Mouse (Mus musculus) myocyte (in vitro differentiated cells): ENCODE measurements around the gene Ttc29. TPM values are rescaled to one million over a fixed set of nuclear protein-coding genes. Genes with fewer than 3 reads are reported as not detected.
A peak's percentile ranks its signal among the peaks of the same experiment; 100 is the strongest.

Experiments used
- H3K27me3 ChIP-seq: one replicate; pipeline ENCODE4 v1.6.1; 2011; ENCODE audit not compliant: control insufficient read depth, insufficient read depth, insufficient read length
- H3K36me3 ChIP-seq: one replicate; pipeline ENCODE4 v1.6.1; 2011; ENCODE audit not compliant: control insufficient read depth, insufficient read depth
- H3K4me2 ChIP-seq: one replicate; pipeline ENCODE4 v1.6.1; 2011; ENCODE audit warnings: low read depth, control low read depth
- H3K4me3 ChIP-seq: one replicate; pipeline ENCODE4 v1.5.1; 2011; ENCODE audit warnings: mild to moderate bottlenecking, control low read depth, moderate library complexity
- H3K79me2 ChIP-seq: one replicate; pipeline ENCODE4 v1.6.1; 2011; ENCODE audit not compliant: control insufficient read depth, insufficient read depth
- H3ac ChIP-seq: one replicate; pipeline ENCODE4 v1.6.1; 2011; ENCODE audit not compliant: control insufficient read depth, insufficient read length
- CEBPB ChIP-seq: IDR thresholded peaks from 2 replicates; pipeline ENCODE4 v1.6.1; 2011; ENCODE audit warnings: mild to moderate bottlenecking, moderate library complexity; ENCODE audit not compliant: poor library complexity, insufficient read depth, severe bottlenecking
- E2F4 ChIP-seq: IDR thresholded peaks from one replicate; pipeline ENCODE4 v1.6.1; 2011; ENCODE audit warnings: mild to moderate bottlenecking, control low read depth, moderate library complexity; ENCODE audit not compliant: insufficient read depth
- MAX ChIP-seq: IDR thresholded peaks from one replicate; pipeline ENCODE4 v1.6.1; 2011; ENCODE audit warnings: low read depth, mild to moderate bottlenecking, control low read depth
- MYOD1 ChIP-seq, 3 experiments: IDR thresholded peaks; one replicate each; pipeline ENCODE4 v1.6.1; 2011; ENCODE audit warnings: control low read depth in 2 of 3, low read depth in 2 of 3, mild to moderate bottlenecking in 2 of 3, moderate library complexity in 1 of 3; ENCODE audit not compliant: insufficient read length in 2 of 3, control insufficient read depth in 1 of 3
- MYOG ChIP-seq, 3 experiments: IDR thresholded peaks; one replicate each; pipeline ENCODE4 v1.6.1; 2011; ENCODE audit warnings: control low read depth in 2 of 3, low read depth in 2 of 3, mild to moderate bottlenecking in 2 of 3; ENCODE audit not compliant: insufficient read length in 2 of 3, control insufficient read depth in 1 of 3, insufficient read depth in 1 of 3
- POLR2A ChIP-seq: IDR thresholded peaks from one replicate; pipeline ENCODE4 v1.6.1; 2011; ENCODE audit warnings: low read depth, mild to moderate bottlenecking, control low read depth, moderate library complexity; ENCODE audit not compliant: insufficient read length
- POLR2AphosphoS2 ChIP-seq: IDR thresholded peaks from one replicate; pipeline ENCODE4 v1.6.1; 2011; ENCODE audit warnings: low read depth, control low read depth; ENCODE audit not compliant: insufficient read length
- REST ChIP-seq: IDR thresholded peaks from one replicate; pipeline ENCODE4 v1.6.1; 2011; ENCODE audit warnings: mild to moderate bottlenecking, control low read depth, moderate library complexity; ENCODE audit not compliant: insufficient read depth, insufficient read length
- SRF ChIP-seq: IDR thresholded peaks from one replicate; pipeline ENCODE4 v1.6.1; 2011; ENCODE audit warnings: low read depth; ENCODE audit not compliant: control insufficient read depth, insufficient read length
- TCF12 ChIP-seq: IDR thresholded peaks from one replicate; pipeline ENCODE4 v1.6.1; 2011; ENCODE audit warnings: mild to moderate bottlenecking, control low read depth; ENCODE audit not compliant: poor library complexity, insufficient read depth, severe bottlenecking
- TCF3 ChIP-seq: IDR thresholded peaks from one replicate; pipeline ENCODE4 v1.6.1; 2011; ENCODE audit warnings: low read depth, control low read depth; ENCODE audit not compliant: insufficient read length
- USF1 ChIP-seq: IDR thresholded peaks from one replicate; pipeline ENCODE4 v1.6.1; 2011; ENCODE audit warnings: low read depth, mild to moderate bottlenecking, control low read depth, moderate library complexity
- polyA plus RNA-seq: library from polyadenylated mRNA; unstranded; fragments of >200 nt; fragmentation: generic; extraction: Trizol; gene quantifications from one replicate; pipeline ENCODE4 v1.2.1, GENCODE M21; 2012; ENCODE audit warnings: missing spikeins

Gene Ttc29
- polyA plus RNA-seq, 1 experiment: not detected

DNA sequence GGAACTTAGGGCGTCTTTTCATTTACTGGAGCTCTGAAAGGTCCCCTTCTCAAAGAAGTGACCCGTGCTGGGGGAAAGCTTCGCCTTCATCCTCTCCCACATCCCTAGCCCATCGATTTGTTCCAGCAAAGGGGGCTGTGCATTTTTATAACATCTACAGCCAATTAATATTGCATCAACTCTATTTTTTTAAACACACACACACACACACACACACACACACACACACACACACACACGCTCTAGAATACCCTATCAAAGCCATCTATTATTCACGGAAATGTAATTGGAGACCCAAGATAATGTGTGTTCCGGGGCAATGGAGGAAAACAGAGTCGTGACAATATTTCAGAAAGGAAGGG is 214.7 kb downstream of the Ttc29 start:
- Histone ChIP-seq H3K27me3 (peaks cover 22% of the 10 kb centered on the region), H3ac (no peak overlapping the region), H3K4me2 (no peak overlapping the region), H3K36me3 (no peaks in the 10 kb centered on the region), H3K4me3 (no peak overlapping the region), H3K79me2 (no peaks in the 10 kb centered on the region)
- TF ChIP-seq E2F4 (no peak), POLR2AphosphoS2 (no peak), TCF3 (no peak), TCF12 (no peak), MYOD1 (IDR thresholded peaks at IDR 0.05; ENCODE audit: control insufficient read depth in 1 of 3, insufficient read length in 2 of 3, low read depth in 2 of 3) (no peak), MYOG (IDR thresholded peaks at IDR 0.05; ENCODE audit: control insufficient read depth in 1 of 3, insufficient read depth in 1 of 3, insufficient read length in 2 of 3, low read depth in 2 of 3) (no peak), POLR2A (no peak), SRF (no peak), REST (no peak), USF1 (no peak), CEBPB (no peak), MAX (no peak)

DNA sequence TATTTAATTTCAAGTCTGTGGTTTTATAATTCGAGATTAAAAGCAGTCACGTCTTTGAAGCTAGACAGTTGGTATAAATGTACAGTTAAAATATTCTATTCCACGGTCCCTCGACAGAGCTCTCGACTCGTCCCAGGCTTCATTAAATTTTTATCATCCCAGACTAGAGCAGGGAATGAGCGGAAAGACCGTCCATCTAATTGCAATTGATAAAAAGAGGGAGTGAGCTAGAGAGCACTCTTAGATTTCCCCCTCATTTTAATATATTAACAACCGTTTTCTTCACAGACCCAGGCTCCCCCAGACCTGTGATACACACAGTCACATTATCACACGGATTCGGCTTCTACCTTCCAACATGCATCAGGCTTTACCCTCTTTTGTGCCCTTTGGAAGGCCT is 215.1 kb downstream of the Ttc29 start:
- H3K4me2 ChIP-seq: no peak overlapping the region
- no peak overlapping the region for H3K4me3 ChIP-seq
- TF ChIP-seq USF1 (no peak), TCF3 (no peak), POLR2AphosphoS2 (no peak), POLR2A (no peak), CEBPB (no peak)
- H3K79me2 ChIP-seq: no peaks in the 10 kb centered on the region
- H3ac ChIP-seq: no peak overlapping the region
- no peaks in the 10 kb centered on the region for H3K36me3 ChIP-seq
- H3K27me3 ChIP-seq: peaks cover 22% of the 10 kb centered on the region

DNA sequence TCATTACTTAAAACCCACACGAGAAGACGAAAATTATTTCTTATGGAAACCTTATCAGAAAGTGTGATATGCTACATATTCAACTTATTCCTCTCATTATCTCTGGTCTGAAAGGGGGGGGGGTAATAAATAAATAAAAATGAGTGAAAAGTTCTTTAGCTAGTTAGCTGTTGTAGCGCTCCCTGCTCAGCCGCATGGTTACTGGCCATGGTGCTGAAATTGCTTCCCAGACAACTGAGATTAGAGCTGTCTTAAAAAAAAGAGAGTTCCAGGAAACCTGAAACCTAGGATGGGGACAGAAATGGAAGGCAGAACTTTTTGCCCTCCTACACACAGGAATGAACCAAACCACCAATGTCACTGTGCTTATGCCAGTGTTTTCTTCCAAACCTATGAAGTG is 218.3 kb downstream of the Ttc29 start:
- TF ChIP-seq E2F4: no peak
- no peak for TF ChIP-seq TCF12
- no peak for TF ChIP-seq MYOD1 (IDR thresholded peaks at IDR 0.05; ENCODE audit: control insufficient read depth in 1 of 3, insufficient read length in 2 of 3, low read depth in 2 of 3)
- TF ChIP-seq REST: peak; percentile 75
- no peak for TF ChIP-seq MAX

DNA sequence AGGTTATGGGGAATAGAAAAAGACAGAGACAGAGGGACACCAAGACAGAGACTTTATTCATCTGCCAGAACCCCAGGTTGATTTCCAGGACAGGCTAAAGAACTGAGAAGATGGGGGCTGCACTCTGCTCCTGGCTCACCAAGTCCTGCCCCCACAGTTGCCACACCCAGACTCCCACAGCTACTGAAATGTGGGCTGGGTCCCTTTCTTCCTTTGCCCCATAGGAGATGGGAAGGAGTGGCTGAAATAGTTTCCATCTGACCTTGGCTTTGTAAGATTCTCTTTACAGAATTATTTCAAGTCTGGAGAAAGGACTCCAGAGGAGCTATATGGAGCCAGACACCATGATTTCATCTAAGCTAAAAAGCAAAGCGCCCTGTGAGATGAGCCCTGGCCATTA is 219.4 kb downstream of the Ttc29 start:
- no peaks in the 10 kb centered on the region for H3K79me2 ChIP-seq
- H3K4me2 ChIP-seq: no peak overlapping the region
- no peak overlapping the region for H3K4me3 ChIP-seq
- H3K36me3 ChIP-seq: no peaks in the 10 kb centered on the region
- H3K27me3 ChIP-seq: peaks cover 36% of the 10 kb centered on the region
- no peak overlapping the region for H3ac ChIP-seq
- no peak for TF ChIP-seq MYOG (IDR thresholded peaks at IDR 0.05; ENCODE audit: control insufficient read depth in 1 of 3, insufficient read depth in 1 of 3, insufficient read length in 2 of 3, low read depth in 2 of 3)
- TF ChIP-seq MYOD1 (IDR thresholded peaks at IDR 0.05; ENCODE audit: control insufficient read depth in 1 of 3, insufficient read length in 2 of 3, low read depth in 2 of 3): no peak
- no peak for TF ChIP-seq CEBPB
- TF ChIP-seq E2F4: no peak
- TF ChIP-seq MAX: no peak
- no peak for TF ChIP-seq SRF
- TF ChIP-seq TCF12: no peak
- no peak for TF ChIP-seq USF1
- TF ChIP-seq TCF3: no peak
- no peak for TF ChIP-seq POLR2A
- no peak for TF ChIP-seq REST
- TF ChIP-seq POLR2AphosphoS2: no peak

More for the DNA sequence above, 218.3 kb downstream of the Ttc29 start:
- Histone ChIP-seq H3K27me3 (peaks cover 34% of the 10 kb centered on the region), H3K36me3 (no peaks in the 10 kb centered on the region), H3ac (no peak overlapping the region), H3K4me2 (no peak overlapping the region), H3K79me2 (no peaks in the 10 kb centered on the region), H3K4me3 (no peak overlapping the region)

DNA sequence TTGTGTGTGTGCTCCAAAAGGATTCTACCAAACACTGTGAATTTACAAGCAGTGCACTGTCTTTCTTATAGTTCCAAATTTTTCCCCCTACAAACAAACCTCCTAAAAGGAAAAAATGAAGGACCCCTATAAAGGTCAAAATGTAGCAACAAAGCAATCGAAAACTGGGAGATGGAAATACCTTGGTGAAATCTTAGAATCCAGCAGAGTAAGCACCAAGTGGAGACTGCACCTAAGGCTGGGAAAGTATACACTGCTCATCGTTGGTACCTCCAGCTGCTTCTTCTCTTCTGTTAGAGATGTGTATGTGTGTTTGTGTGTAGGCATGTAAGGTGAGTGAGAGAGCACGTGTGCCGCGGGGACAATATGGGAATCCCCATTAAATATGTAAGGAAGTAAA is 220.2 kb downstream of the Ttc29 start:
- no peak overlapping the region for H3ac ChIP-seq
- TF ChIP-seq MAX (no peak), CEBPB (no peak), SRF (no peak), USF1 (no peak), E2F4 (no peak), TCF3 (no peak), REST (no peak), POLR2A (no peak), MYOD1 (IDR thresholded peaks at IDR 0.05; ENCODE audit: control insufficient read depth in 1 of 3, insufficient read length in 2 of 3, low read depth in 2 of 3) (no peak), TCF12 (no peak), MYOG (IDR thresholded peaks at IDR 0.05; ENCODE audit: control insufficient read depth in 1 of 3, insufficient read depth in 1 of 3, insufficient read length in 2 of 3, low read depth in 2 of 3) (no peak), POLR2AphosphoS2 (no peak)
- H3K27me3 ChIP-seq: peaks cover 41% of the 10 kb centered on the region
- no peaks in the 10 kb centered on the region for H3K79me2 ChIP-seq
- no peak overlapping the region for H3K4me2 ChIP-seq
- H3K36me3 ChIP-seq: no peaks in the 10 kb centered on the region
- H3K4me3 ChIP-seq: no peak overlapping the region
